Mouse (Mus musculus) forebrain, embryonic 11.5 days (tissue): ENCODE measurements around the gene Slc25a44. TPM values are rescaled to one million over a fixed set of nuclear protein-coding genes. Genes with fewer than 3 reads are reported as not detected.

Experiments
- ATAC-seq: fragments of 200-750 bp; cut with Nextera tagmentation; replicated peaks from 2 replicates; pipeline ENCODE4 v1.8.0; 2017; ENCODE audit warnings: moderate TSS enrichment; ENCODE audit not compliant: low FRiP score
- DNase-seq: peaks from one replicate; pipeline ENCODE4 v3.0.0-alpha.2; 2017; ENCODE audit warnings: low spot score
- H3K27ac ChIP-seq: fragments of 300-500 bp; sonication (generic); 2 replicates; pipeline ENCODE4 v1.5.1; 2014; ENCODE audit warnings: low read depth, low read length
- H3K27me3 ChIP-seq: fragments of 300-500 bp; sonication (generic); 2 replicates; pipeline ENCODE4 v1.6.1; 2014; ENCODE audit warnings: mild to moderate bottlenecking, low read length, mixed read lengths; ENCODE audit not compliant: control insufficient read depth, insufficient read depth
- H3K36me3 ChIP-seq: fragments of 300-500 bp; sonication (generic); 2 replicates; pipeline ENCODE4 v1.6.1; 2014; ENCODE audit warnings: mild to moderate bottlenecking, low read length, moderate library complexity, mixed read lengths; ENCODE audit not compliant: control insufficient read depth, insufficient read depth
- H3K4me1 ChIP-seq: fragments of 300-500 bp; sonication (generic); replicated peaks from 2 replicates; pipeline ENCODE4 v1.6.1; 2014; ENCODE audit warnings: low read length, mixed read lengths; ENCODE audit not compliant: control insufficient read depth, insufficient read depth
- H3K4me2 ChIP-seq: fragments of 300-500 bp; sonication (generic); 2 replicates; pipeline ENCODE4 v1.6.1; 2014; ENCODE audit warnings: low read depth, mild to moderate bottlenecking, low read length, moderate library complexity, mixed read lengths; ENCODE audit not compliant: severe bottlenecking
- H3K4me3 ChIP-seq: fragments of 300-500 bp; sonication (generic); 2 replicates; pipeline ENCODE4 v1.5.1; 2014; ENCODE audit warnings: low read depth, low read length
- H3K9ac ChIP-seq: fragments of 300-500 bp; sonication (generic); 2 replicates; pipeline ENCODE4 v1.6.1; 2014; ENCODE audit warnings: low read length
- H3K9me3 ChIP-seq: fragments of 300-500 bp; sonication (generic); 2 replicates; pipeline ENCODE4 v1.6.1; 2016; ENCODE audit warnings: low read length, mixed read lengths; ENCODE audit not compliant: control insufficient read depth
- WGBS: fragments of 180-500 bp; shearing (Covaris S2); extraction: QIAGEN DNeasy Blood & Tissue Kit; methylation state at CpG from one replicate; pipeline ENCODE4 v1.1.7; 2014; 5-methylcytosine and 5-hydroxymethylcytosine counted together
- polyA plus RNA-seq: library from polyadenylated mRNA; unstranded; fragments of >200 nt; fragmentation: Nextera tagmentation; extraction: Ambion mirVana; gene quantifications from 2 replicates; pipeline ENCODE4 v1.2.1, GENCODE M21; 2014

Slc25a44 gene
- polyA plus RNA-seq, 1 experiment from 2014 or later: 22.6 TPM

- H3K27ac ChIP-seq: no peak within 1 kb of the TSS
- peaks cover 5% of the 10 kb centered on the region; the same call in 1 of the 2 replicates for H3K4me1 ChIP-seq
- no peaks in the 10 kb centered on the region for H3K9me3 ChIP-seq
- DNase-seq (no peak), ATAC-seq (no peak)
- H3K9ac ChIP-seq: no peak within 1 kb of the TSS
- 46% methylated on average over 12 of the region's 12 CpGs for WGBS
- no peak within 1 kb of the TSS for H3K4me2 ChIP-seq
- H3K4me3 ChIP-seq: no peak within 1 kb of the TSS
- no peaks in the 10 kb centered on the region for H3K36me3 ChIP-seq
- peaks cover 2% of the 10 kb centered on the region; the same call in 1 of the 2 replicates for H3K27me3 ChIP-seq
Measured at GRCm38 (mm10) chr3:88460983-88461696, 36.2 kb upstream of the Slc25a44 start, which contains the start of gene Sema4a. TSS of gene Sema4a (minus strand) at chr3:88461182.

DNA sequence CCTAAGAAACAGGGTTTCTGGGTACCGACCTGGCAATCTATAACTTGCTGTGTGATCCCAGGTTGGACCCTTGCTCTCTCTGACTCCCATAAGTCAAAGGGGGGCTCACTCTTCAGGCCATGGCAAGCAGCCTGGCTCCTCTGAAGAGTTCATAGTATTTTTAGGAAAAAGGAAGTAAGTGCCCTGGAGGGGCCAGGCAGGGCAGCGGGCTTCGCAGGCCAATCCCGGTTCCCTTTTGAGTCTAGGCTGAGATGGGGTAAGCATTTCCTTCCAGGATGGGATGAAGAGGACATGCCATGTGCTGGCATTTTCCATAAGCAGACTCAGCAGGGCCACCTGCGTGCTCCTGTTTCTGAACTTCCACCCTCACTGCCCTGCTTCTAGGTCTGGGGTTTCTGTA is 35.1 kb upstream of the Slc25a44 start:
- Histone ChIP-seq H3K27me3 (peaks cover 2% of the 10 kb centered on the region; the same call in 1 of the 2 replicates), H3K4me3 (no peak overlapping the region), H3K9ac (no peak overlapping the region), H3K9me3 (no peaks in the 10 kb centered on the region), H3K4me1 (peaks cover 5% of the 10 kb centered on the region; the same call in 1 of the 2 replicates), H3K4me2 (no peak overlapping the region), H3K36me3 (no peaks in the 10 kb centered on the region), H3K27ac (no peak overlapping the region)
- 79% methylated on average over 5 of the region's 5 CpGs for WGBS
- DNase-seq (no peak), ATAC-seq (no peak)

GRCm38 (mm10) chr3:88458778-88459219 is 33.9 kb upstream of the Slc25a44 start:
- Histone ChIP-seq H3K36me3 (no peaks in the 10 kb centered on the region), H3K4me2 (peak overlapping the region; percentile 58), H3K9ac (peak overlapping the region; percentile 56), H3K4me3 (peak overlapping the region; percentile 39), H3K9me3 (no peaks in the 10 kb centered on the region), H3K27ac (no peak overlapping the region), H3K27me3 (peaks cover 2% of the 10 kb centered on the region; the same call in 1 of the 2 replicates), H3K4me1 (peaks cover 5% of the 10 kb centered on the region; the same call in 1 of the 2 replicates)
- ATAC-seq (peak; percentile 71), DNase-seq (no peak)
- 4% methylated on average over 14 of the region's 14 CpGs for WGBS

DNA sequence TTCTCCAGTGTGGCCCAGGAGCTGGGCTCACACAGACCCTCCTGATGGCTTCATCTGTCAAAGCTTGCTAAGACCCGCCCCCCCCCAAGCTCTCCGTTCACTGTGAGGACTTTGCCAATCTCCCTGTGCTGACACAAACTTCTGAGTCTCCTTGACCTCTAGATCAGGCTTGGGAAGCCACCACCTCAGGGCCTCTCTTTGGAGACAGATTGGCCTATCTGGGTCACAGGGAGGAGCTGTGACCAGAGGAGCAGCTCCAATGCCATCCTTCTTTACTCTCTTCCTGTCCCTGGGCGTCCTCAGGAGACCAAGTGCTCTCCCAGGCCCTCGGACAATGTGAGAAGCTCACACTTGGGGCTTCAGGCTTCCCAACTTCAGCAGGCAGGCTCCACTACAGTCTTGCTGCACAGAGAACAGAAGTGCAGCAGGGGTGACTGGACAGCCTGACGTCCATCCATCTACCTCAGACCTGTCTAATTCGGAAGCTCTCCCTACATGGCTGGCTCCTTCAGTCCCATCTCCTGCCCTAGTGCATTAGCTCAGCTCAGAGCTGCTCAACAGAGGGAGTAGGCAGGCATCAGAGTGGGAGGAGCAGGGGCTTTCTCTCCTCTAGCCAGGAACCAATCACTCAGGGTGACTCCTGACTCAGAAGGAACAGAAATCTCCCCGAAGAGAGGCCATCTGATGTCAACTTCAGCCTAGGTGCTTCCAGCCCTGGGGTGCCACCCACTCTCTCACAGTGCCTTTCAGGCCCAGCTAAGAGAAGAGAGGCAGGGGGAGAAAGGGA is 32.0 kb upstream of the Slc25a44 start:
- 67% methylated on average over 7 of the region's 7 CpGs for WGBS

GRCm38 (mm10) chr3:88456313-88456712 is 31.4 kb upstream of the Slc25a44 start:
- H3K27me3 ChIP-seq: peaks cover 2% of the 10 kb centered on the region; the same call in 1 of the 2 replicates

More for the DNA sequence above, 32.0 kb upstream of the Slc25a44 start:
- ATAC-seq (no peak), DNase-seq (no peak)
- Histone ChIP-seq H3K36me3 (no peaks in the 10 kb centered on the region), H3K9ac (no peak overlapping the region), H3K4me2 (no peak overlapping the region), H3K27ac (no peak overlapping the region), H3K4me3 (no peak overlapping the region), H3K4me1 (peaks cover 5% of the 10 kb centered on the region; the same call in 1 of the 2 replicates), H3K27me3 (peaks cover 2% of the 10 kb centered on the region; the same call in 1 of the 2 replicates), H3K9me3 (no peaks in the 10 kb centered on the region)

GRCm38 (mm10) chr3:88455588-88456264 is 30.8 kb upstream of the Slc25a44 start:
- no peak overlapping the region for H3K4me3 ChIP-seq
- ATAC-seq (no peak), DNase-seq (no peak)
- peaks cover 2% of the 10 kb centered on the region; the same call in 1 of the 2 replicates for H3K27me3 ChIP-seq
- H3K27ac ChIP-seq: no peak overlapping the region
- no peaks in the 10 kb centered on the region for H3K9me3 ChIP-seq
- WGBS: 82% methylated on average over 18 of the region's 18 CpGs
- H3K4me2 ChIP-seq: no peak overlapping the region
- no peaks in the 10 kb centered on the region for H3K36me3 ChIP-seq
- no peak overlapping the region for H3K9ac ChIP-seq
- peaks cover 5% of the 10 kb centered on the region; the same call in 1 of the 2 replicates for H3K4me1 ChIP-seq

More at GRCm38 (mm10) chr3:88456313-88456712, 31.4 kb upstream of the Slc25a44 start:
- DNase-seq (no peak), ATAC-seq (no peak)
- WGBS: 87% methylated on average over 8 of the region's 8 CpGs
- H3K36me3 ChIP-seq: no peaks in the 10 kb centered on the region
- no peaks in the 10 kb centered on the region for H3K9me3 ChIP-seq
- no peak overlapping the region for H3K4me2 ChIP-seq
- H3K4me1 ChIP-seq: peaks cover 5% of the 10 kb centered on the region; the same call in 1 of the 2 replicates
- no peak overlapping the region for H3K27ac ChIP-seq
- no peak overlapping the region for H3K9ac ChIP-seq
- H3K4me3 ChIP-seq: no peak overlapping the region

DNA sequence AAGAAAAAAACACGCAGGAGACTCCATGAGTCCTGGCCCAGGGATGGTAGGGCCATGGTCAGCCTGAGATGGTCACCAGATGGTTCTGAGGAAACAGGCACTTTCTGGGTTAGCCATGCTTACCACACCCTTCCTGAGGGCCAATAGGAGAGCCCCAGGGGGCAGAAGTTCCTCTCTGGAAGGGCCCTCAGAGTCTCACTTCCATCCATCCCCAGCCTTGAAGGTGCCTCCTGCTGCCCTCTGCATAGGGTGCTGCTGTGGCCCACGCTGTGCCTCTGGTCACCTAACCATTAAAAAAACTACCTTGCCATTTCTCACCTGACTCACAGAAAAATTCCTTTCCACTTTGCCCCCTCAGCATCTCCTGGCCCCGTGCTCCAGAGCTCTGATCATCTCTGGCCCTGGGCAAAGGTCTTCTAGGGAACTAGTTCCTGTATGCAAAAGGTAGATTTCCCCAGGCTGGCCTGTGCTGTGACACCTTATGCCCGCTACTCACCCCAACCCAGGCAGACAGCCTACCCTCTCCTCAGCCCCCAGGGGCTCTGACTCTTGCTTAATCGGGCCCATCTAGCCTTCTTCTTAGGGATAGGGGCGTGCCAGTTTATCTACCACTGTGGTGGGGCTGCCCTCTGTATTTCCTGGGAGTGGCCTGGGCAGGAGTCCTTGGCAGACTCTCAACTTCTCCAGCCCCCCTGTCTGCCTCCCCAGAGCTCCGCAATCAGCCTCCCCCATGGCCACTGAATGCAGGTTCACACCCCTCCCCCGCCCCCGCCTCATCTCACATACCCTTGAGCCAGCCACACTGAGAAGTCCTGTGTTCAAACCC is 30.0 kb upstream of the Slc25a44 start:
- DNase-seq: no peak
- Histone ChIP-seq H3K4me1 (peaks cover 5% of the 10 kb centered on the region; the same call in 1 of the 2 replicates), H3K27me3 (peaks cover under 1% of the 10 kb centered on the region; the same call in 1 of the 2 replicates), H3K9me3 (no peaks in the 10 kb centered on the region), H3K36me3 (no peaks in the 10 kb centered on the region), H3K4me2 (no peak overlapping the region), H3K9ac (no peak overlapping the region), H3K27ac (no peak overlapping the region), H3K4me3 (no peak overlapping the region)
- WGBS: 63% methylated on average over 9 of the region's 9 CpGs
- ATAC-seq: no peak
